Mouse (Mus musculus) lung, postnatal 36 days (tissue): ENCODE data around the gene Tardbp.

Source experiments
- DNase-seq: peaks from one replicate; pipeline ENCODE4 v3.0.0; 2022; ENCODE audit warnings: mixed read lengths

Tardbp gene

DNA sequence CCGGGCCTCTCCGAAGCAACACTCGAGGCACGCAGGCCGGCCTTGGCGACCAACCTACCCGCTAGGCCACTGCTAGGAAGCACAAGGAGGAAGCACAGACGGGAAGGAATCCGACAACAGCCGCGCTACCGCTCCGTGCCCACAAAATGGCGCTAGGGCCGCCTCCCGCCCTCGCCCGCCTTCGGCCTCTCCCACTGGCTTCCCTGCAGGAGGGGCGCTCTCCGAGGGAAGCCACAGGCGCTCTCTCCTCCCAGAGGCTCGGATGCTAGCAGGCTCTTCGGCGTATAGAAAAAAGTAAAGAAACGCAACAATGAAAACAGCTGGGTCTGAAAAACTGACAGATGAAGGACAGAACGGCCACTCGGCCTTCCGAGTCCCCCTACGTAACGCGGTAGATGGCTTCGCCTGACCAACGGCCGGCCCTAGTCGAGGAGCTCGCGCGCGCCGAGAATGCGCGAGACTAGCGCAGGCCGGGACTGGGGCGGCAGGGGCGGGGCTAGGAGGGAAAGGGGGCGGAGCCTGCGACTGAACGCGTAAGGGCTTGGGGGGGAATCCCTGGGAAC, at the start of gene Tardbp:
Gene Tardbp, minus strand, starts transcription at position 397 of the 563 bp plus-strand sequence.
- DNase-seq: peak; percentile 97

DNA sequence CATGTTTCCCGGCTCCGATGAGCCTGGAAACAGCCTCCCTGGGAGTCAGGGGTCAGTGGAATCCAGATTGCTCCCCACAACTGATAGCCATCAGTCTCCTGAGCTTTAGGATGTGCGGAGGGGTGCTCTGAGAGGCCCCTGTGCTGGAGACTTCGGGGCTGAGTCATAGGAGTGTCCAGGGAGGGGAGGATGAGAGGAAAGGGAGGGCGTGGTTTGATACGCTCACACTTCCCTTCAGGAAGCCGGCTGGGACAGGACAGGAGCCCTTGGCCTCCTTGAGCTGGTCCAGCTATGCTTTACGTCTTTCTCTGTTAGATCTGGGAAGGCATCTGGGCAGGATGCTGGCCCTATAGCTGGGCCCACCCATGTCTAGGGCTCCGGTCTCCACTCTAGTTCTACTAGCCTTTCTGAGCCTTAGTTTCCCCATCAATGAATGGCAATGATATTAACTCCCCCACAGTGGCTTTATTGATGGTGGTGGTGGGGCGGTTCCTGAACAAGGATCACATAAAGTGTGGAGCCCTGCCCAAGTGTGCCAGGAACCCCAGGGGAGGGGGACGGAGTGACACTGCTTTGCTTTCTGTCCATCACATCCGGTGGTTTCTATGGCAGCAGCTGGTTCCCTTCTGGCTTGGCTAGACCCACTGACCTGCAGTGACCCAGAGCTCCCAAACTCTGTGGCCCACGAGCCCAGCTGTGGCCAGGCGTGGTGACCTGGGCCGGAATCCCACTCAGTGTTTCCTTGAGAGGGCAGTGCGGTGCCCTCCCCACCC, 49.6 kb upstream of the Tardbp start:
- DNase-seq: peak; percentile 81

DNA sequence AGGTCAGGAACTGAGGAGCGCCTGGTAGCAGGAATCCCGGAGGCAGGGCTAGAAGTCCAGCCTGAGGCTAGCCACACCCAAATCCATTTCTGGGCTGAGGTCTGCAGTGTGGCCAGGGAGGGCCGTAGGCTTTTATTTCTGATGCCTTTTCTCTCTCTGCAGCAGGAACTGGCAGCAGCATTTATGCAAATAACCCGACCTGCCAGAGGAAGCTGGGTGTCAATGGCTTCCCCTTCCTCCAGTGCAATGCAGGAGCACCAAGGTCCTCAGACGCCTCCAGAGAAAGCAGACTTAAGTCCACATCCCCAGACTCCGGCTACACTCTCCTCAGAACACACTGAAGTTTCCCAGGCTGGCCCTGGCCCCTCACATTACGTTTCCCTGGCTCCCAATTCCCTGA, 48.2 kb upstream of the Tardbp start:
- DNase-seq: no peak

DNA sequence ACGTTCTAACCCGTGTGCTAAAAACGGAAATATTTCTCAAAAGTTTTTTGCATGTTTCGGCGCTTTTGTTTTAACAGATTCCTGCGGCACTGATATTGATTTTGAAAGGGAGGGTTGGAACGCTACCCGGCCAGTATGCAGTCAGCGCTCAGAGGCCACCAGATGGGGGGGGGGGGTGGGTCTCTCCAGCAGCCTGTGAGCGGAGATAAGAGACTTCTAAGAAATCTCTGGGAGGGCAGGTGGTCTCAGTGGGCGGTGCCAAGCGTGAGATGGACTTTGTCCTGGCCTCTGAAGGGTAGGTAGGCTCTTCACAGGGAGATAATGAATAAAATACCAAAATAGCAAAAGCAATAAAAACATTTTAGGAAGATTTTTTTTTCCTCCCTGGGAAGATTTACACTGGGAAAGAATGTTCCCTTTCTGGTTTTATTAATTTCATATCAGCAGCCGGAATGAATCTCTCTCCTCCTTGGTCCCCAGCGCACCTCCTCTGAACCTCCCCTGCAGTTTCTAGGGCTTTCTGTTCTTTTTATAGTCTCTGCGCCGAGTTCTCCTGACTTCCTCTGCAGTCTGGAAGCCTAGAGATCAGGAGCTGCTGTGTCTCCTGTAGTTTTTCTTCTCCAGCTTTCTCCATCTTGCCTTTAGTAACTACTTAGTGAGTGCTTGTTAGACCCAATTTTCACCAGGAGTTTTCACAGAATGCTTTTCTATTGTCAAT, 44.6 kb upstream of the Tardbp start:
- DNase-seq: no peak

DNA sequence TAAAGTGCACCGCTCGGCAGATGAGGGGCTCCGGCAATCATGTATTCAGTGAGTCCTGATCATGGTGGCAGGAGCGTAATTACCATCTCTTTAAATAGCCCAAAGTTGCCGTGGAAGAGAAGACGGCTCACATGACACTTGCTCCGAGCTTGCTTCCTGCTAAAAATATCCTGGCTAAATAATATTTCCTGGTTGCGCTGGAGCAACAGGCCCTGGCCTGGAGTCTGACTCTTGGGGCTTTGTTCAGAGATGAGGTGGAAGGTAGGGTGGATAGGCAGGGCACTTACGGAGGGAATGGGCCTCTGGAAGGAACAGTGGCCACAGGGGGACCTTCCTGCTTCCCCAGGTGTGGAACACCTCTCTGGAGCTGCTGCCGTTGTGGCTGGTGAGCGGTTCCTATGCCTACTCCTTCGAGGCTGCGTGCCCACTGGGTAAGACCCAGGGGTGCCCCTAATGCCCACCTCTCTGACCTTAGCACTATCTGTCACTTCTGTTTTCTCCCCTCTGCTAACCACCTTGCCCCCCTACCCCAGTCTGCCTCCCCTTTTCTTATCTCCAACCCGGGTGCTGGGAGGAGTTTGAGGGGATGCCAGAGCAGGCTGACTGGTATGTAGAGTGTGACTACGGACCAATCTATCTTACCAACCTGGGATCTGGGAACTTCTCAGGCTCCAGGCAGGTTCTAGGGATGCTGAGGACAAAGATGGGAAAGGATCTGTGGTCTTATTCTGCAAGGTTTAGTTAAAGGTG, 40.4 kb upstream of the Tardbp start:
- no peak for DNase-seq

DNA sequence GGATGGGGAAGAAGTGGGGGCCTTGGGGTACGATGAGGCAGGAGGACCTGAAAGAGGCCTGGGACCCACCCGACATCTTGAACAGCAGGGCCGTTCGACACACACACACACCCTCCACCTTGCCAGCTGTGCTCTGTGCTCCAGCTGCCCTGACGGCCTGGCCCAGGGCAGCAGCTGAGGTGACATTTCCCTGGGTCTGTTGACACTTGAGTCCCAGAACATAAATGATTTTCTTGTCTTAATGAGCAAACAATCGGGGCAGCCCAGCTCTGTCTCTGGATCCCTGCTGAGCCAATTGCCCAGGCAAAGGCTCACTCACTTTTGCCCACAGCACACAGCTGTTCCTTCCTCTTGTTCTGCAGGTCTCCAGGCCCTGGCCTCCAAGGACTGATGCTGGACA, 37.2 kb upstream of the Tardbp start:
- no peak for DNase-seq

DNA sequence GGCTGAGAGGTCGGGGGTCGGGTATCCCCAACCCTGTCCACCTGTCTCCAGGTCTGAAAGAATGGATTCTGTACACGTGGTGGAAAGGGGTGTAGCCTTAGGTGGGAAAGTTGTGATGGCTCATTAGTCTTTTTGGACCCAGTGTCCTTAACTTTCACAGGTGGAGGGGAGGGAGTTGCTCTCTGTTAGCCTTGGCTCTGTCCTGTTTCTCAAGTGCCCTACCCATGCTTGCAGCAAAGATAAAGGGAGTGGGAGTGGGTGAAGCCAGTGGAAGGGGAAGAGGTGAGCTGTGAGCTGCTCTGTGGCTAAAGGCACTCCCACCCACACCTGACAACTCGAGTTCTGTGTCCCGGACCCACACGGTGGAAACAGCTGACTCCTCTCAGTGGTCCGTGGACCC, 36.5 kb upstream of the Tardbp start:
- DNase-seq: no peak

DNA sequence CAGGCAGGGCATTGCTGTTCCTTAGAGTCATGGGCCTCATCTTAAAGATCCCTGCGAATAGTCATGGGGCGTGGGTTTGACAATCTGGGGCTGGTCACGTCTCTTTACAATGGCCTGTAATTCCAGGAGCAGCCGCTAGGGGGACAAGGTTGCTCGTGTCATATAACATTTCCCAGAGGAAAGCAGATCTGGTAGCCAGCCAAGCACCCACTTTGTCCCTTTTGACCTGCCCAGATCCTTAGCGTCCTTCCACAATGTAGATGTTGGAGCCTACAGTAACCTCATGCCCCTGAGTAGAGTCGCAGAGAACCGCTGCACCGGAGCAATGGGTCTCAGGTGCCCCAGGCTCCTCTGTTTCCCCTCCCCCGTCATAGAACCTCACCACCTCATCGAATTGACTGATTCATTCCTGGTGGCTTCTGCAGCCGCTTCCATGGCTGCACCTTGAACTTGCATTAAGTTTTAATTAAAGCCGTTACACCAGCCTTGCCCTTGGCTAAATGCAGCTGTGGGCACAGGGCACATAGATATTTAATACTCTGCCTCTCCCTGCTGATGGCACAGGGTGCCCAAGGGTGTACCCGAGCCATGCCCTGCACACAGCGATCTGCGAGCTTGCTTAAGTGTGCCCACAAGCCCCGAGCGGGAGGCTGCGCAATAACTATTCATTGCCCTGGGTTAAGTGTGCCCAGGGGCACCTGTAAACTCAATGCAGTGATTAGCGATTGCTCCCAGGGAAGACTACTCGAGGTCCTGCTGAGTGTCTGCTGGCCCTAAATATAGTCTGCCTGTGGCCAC, 35.5 kb upstream of the Tardbp start:
- peak; percentile 91 for DNase-seq

DNA sequence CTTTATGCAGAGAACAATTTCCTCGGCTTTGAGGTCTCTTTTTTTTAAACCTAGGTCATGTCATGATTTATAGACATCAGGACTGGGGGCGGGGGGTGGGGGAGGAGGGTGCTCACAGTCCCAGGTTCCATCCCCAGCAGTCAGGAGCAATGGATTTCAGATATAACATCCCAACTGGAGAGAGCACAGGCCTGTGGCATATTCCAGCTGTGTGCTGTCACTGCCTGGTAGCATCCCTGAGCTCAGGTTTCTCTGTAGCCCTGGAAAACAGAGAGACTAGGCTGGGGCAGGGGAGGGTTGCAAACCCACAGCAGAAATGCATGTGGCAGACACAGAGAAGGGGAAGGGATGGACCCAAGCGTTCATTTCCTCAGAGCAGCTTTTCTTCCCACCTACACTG, 33.4 kb upstream of the Tardbp start:
- no peak for DNase-seq

DNA sequence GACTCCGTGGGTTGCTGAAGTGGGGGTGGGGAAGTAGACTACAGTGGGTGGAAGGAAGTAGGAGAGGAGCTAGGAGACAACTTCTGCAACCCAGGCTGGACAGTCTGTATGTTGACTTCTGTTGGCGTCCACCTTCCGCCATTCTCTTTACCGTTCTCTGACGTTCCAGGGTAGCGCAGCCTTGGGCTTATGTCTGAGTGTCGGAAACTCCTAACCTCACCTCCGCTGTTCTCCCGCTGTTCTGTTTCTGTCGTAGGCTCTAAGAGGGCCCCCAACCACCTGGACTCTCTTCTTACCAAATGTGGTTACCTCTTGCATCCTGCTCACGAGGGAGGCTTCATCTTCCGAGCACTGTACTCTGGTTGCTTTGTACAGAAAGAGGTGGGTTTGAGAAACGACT, 31.0 kb upstream of the Tardbp start:
- DNase-seq: no peak

DNA sequence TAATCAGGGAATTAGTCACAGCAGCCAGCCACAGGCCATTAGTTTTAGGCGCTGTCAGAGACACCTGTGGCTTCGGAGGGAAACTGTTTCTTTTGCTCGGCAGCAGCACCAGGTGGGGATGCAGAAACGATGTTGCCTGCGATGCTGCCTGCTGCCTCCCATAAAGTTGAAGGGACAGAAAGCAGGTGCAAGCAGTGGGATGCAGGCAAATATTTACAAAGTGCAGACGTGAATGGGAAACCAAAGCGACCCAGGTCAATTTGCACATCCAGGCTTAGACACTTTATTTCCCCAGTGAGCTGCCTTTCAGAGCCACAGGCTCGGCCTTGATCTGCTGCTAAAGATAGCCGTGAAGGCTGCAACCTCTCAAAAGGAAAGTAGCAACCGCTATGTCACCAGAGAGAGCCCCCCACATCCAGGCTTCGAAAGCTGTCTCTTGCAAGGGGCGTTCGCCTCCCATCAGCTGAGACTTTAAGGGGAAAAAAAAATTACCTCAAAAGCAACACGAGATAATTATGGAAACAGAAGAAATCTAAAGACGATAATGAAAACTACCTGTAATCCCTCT, 30.0 kb upstream of the Tardbp start:
- no peak for DNase-seq

DNA sequence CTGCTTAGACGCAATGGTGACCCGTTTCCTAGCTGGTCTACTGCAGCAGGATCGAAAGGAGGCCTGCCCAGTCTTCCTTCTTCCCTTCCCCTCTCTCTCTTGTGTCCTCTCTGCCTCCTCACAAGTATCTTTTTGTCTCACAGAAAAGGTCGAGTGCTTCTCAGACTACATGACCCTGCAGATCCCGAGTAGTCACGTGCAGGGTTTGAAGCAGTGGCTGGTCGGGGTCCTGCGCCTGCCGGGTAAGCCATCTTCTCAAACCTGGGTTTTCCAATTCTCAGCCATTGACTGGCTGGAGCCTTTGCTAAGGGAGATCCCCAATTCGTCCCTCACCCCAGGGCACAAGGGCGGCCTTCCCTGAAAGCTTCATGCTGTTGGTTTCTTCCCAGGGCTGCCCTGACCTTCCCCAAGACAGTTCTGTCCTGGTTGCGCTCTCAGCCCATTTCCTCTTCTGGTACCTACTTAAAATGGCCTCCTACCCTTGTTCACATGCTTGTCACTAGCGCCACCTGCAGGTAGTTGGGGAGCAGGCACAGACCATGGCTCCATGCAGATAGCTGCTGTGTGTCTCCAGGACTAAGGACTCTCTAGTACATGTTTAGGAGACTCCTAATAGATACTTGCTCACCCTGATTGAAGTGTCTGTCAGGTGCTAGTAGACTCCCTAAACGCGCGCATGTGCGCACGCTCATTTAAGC, 28.0 kb upstream of the Tardbp start:
- peak; percentile 72 for DNase-seq

DNA sequence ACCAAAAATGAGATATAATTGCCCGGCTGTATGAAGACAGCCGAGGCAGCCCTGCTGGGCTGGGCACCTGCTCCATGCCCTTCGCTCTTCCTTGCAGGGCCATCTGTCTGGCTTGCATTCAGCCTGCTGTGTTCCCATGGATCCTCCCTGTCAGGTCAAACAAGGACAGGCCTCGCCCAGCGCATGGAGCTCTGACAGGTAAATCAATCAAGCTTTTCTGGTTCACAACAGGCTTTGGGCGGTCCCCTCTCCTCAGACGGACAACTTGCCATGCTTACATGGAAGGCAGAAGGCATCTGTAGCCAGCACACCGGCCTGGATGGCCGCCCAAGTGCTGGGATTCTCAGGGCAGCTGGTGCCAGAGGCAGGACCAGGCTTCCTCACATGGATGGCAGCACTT, 24.2 kb upstream of the Tardbp start:
- no peak for DNase-seq

DNA sequence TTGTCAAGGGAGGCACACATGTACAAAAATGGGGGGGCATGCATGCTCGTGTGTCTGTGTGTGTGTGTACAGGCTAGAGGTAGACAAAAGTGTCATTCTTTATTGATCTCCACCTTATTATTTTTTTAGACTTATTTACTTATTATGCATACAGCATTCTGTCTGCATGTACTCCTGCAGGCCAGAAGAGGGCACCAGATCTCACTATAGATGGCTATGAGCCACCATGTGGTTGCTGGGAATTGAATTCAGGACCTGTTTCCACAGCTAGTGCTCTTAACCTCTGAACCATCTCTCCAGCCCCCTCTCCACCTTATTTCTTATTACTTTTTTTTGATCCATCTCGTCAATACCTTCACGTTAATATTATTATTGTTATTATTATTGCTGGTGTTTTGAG, 22.5 kb upstream of the Tardbp start:
- DNase-seq: peak; percentile 24

DNA sequence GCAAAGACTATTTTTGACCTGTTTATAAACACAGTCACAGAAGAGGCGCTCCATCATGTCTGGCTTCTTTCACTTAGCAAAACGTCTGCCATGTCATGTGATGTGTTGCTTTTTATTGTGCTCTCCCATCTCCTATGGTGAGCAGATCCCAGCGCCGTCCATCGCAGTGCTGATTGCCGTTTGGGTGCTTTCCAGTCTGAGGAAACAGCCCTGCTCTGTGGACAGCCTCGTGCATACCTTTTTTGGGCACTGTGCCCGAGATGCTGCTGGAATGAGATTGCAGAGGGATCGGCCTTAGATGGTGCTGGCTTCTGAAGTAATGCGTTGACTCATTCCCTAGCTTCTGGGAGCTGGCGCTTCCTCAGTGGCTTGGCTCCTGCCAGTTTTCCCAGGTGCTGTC, 19.8 kb upstream of the Tardbp start:
- DNase-seq: no peak

DNA sequence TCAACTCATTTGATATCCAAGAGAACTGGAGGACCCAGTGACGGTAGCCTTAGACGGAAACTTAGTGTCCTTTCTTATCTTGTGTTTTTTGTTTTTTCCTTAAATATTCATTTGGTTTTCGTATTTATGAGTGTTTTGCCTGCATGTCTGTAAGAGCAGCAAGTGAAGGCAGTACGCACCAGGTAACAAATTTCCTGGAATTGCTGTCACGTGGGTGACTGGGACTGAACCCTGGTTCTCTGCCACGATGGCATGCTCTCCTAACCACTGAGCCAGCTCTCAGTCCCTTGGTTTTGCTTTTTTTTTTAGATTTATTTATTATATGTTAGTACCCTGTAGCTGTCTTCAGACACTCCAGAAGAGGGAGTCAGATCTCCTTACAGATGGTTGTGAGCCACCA, 18.1 kb upstream of the Tardbp start:
- DNase-seq: no peak

DNA sequence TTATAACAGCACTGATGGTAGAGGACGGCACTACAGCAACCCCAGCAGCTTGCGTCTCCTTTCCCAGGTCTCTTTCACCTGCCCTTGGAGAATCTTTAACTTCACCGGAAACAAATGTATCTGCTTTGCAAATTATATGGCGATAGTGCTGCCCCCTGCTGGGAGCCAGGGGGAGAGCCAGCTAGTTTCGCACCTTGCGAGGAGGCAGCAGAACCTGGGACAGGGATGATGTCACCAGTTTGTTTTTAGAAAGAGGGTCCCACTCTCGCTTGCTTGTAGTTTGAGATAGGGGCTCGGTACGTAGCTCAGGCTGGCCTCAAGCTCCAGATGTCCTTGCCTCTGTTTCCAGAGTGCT, 17.3 kb upstream of the Tardbp start:
- DNase-seq: peak; percentile 78

DNA sequence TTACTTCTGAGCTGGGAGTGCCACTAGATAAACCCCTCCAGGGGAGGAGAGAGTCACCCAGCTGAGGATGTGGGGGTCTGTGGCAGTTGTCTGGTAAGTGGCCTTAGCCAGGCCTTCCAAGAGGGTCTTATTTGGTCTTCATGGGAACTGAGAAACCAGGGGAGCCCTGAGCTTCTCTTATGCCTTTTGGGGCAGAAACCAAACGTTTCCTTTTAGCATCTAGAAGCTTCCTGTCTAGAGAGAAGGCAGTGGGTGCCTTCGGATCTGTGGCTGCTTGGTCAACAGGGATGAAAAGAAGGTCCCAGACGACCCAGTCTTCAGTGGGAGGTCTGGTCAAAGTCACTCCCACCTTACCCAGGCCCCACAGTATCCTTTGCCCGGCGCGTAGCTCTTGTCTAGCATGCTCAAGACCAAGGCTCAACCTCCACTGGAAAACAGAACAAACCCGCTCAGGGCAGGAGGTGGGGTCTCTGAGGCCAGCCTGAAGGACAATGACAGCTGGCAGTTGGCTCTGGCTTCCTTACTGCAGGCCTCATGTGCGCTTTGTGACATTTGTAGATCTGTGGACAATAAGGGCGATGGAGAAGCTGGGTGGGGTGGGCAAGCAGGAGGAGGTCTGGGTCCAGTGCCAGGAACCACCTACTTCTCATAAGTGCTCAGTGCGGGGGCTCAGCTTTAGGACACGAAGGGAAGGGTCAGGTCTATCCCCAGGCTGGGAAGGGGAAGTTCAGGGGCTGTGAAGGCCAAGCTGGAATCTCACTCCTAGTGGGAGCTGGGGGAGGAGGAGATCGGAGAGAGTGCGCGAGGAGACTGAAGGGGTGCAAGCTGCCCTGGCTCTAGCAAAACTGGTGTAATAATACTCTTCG, 16.7 kb upstream of the Tardbp start, which contains the start of gene Gm572:
Gene Gm572, plus strand, starts transcription at position 27 of the 866 bp plus-strand sequence.
- DNase-seq: no peak

DNA sequence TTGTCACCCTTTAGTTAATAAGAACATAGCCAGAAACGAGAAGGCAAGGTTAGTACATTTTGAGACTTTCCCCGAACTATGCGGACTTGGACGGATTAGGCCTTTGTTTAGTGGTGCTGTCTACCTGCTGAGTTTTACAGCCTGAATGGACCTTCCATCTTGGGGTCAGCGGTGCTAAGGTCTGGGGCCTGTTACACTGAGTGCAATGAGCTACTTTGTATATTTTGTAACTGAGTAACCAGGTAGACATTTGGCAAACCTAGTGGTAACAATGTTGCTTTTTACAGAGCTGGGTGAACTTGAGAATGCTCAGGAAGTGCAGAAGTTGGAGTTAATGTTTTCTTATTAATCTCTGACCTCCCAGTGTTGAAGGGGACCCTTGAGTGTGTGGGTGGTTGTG, 14.3 kb upstream of the Tardbp start:
- no peak for DNase-seq

DNA sequence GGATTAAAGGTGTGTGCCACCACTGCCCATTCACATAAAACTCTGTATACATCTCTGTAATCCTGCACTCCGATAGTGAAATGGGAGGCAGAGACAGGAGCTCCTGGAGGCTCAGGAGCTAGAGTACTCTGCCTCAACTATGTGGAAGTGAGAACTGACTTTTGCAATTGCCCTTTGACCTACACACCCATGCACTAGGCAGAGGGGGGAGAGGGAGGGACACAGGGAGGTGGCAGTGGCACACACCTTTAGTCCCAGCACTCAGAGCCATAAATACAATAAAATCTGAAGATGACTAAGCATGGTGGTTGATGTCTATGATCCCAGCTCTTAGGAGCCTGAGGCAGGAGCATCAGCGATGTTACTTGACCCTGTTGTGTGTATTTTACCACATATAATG, 12.6 kb upstream of the Tardbp start:
- DNase-seq: no peak

DNA sequence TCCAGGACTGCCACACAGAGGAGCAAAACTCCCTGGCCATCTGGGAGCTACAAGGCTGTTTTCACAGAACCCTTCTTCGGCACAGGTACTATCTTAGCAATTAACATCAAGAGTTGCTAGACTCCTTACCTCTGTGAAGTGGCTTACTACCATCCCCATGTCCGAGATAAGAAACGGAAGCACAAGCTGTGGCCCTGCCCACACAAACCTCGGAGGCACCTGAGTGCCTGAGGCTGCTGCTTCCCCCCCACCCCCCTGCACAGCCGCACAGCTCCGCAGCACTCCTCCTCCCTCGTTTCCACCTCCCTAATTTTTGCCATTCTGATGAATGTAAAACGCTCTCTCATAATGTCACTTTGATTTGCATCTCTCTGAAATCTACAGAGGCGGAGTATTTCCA, 11.5 kb upstream of the Tardbp start:
- DNase-seq: no peak
